Mouse (Mus musculus) testis, postnatal 14 days (tissue): ENCODE measurements at regions not wholly inside any gene's neighbourhood (a gene's known extent, or its start where the extent isn't known, plus 50 kb on each side); places are given as distances from the start of the nearest gene placed in this dataset.
A peak's percentile ranks its signal among the peaks of the same experiment; 100 is the strongest.

Experiments
- DNase-seq: peaks from one replicate; pipeline ENCODE4 v3.0.0; 2021; ENCODE audit warnings: low spot score

DNA sequence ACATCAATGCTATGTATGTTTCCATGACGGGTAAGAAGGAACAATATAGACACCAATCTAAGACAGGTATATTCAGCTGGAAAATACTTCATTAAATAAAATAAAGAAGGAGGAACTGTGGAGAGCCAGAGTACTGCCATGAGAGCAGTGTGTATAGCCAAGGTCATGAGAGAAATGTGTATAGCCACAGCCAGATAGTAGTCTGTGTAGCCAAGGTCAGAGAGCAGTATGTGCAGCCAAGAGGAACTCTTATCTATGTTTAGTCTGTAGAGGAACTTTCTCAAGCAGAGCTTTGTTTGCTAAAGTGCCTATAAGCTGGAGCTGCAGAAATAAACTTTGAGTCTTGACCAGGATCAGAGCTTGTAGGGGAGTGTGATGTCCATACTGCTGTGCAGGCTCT lies 75.4 kb downstream of the Rgs18 start:
- peak; percentile 24 for DNase-seq

DNA sequence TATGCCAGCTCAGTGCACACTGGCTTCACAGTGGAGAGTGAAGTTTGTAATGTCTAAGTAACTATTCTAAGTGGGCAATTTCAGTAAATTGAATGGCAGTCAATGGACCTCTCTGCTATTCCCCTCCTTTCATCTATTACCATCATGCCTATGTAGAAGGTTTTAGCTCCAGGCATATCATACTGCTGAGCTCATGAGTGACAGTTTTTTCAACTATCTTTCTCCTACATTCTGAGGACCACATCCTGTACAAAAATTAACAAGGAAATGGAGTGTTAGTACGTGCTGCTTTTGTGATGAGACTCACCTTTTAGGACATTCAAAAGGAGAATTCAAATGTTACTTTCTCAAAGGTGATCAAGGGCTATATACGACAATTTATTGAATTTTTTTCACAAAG lies 80.0 kb downstream of the Rgs18 start:
- DNase-seq = no peak

DNA sequence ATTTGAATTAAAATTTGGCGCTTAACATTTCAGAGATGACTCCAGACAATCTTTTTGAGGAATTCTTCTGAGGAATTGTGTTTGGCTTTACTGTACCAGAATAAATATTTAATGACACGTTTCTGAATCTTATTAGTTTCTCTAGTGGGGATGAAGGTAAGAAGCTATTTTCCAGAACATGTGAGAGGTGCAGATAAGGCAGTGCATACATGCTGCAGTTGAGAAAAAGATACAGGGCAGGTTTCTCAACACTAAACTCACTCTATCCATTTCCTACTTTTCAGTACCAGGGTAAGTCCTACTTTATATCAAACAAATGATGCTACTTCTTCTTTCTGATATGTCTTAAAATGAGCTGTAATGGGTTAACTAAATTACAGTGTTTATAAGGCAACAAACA lies 84.9 kb downstream of the Rgs18 start:
- no peak for DNase-seq

DNA sequence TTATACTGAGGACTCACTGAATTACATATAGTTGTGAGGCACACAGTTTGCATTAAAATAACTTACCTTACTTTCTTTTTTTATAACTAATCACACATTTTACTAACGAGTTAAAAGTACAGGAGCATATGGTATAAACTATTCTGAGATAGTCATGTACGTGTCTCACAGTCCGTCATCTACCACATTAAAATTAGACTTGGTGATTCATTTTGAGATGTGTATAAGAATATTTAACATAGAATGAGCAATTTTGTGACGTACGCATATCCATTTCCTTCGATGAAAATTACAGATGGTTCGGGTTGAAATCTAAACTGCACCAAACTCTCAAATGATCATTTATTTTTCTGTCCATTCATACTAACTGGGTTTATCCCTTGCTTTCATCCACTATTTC lies 93.1 kb downstream of the Rgs18 start:
- no peak for DNase-seq

DNA sequence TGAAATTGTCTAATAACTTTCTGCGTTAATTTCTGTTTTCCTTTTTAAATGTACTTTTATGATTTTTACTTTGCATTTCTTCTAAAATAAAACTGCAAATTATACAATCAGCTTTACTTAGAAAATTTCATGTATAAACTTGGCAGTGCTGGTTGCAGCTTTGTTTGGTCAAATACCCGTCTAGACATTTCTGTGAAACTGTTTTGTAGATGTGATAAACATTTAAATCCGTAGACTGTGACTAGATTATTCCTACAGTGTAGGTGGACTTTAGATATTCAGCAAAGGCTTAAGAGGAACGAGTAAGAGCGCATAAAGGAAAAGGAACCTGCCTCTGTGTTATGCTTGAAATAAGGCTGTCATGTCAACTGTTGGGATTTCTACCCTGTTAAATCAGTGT lies 100.0 kb upstream of the Rgs21 start:
- DNase-seq = no peak

DNA sequence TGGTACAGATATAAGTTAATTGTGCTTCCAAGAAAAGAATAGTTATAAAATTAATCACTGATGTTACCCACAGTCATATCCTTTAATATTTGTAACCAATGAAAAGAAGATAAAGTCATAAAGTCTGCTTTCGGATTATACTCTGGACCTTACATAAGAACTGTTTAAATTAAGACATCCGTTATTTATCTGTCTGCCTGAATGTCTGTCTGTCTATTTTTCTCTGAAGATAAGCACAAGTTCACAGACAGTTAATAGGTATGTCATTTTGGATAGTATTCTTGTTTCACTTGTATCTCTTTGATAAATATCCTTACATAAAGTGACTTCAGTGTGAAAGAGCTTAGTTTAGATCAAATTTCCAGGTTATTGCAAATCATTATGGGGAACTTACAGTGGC lies 88.8 kb upstream of the Rgs21 start:
- no peak for DNase-seq

DNA sequence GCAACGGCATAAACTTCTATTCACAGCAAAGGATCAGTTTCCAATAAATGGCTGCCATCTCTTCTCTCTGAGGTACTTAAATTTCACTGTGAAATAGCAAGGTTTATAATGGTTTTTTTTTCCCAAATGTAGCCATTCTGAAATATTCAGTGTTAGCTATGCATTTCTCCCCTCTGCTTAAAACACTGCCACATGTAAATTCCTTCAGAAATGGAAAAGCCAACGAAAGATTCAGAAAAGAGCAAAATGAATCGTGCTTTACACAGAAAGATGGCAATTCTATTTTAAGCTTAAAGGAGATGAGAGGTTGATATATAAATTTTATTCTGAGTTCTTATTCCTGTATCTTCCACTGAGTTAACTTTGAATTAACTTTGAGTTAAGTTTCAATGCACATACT lies 59.0 kb upstream of the Rgs21 start:
- DNase-seq = no peak
